In the genomic region with DNA sequence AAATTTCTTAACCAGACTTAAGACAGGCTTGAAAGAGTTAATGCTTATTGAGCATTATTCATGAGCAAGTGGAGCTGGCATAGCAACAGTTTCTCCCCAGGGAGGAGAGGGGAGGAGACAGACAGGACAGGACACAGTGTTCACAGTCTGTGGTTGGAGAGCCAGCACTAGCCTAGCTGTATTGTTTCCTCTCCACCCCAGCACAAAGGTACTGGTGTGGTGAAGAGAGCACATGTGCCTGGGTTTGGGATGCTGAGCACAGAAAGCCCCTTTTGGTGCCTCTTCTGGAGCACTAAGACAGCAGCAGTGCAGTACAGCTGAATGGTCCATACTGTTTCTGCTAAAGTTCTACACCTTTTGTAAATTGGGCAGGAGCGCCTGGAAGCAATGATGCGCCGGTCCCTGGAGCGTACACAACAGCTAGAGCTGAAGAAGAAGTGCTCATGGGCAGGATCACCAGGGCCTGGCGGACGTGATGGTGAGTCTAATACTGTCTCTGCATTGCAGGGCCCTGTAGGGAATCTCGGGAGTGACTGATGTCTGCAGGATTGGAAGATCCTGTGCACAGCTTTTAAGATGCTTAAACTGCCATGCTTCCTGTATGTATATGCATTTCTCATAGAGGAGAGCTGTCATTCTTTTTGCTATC, we compare ENCODE assay signal across 10 mouse cellular contexts. TPM values are rescaled to one million over a fixed set of nuclear protein-coding genes. Genes with fewer than 3 reads are reported as not detected.
DNase-seq lines count a peak whose midpoint lies in the region; ATAC-seq lines count a peak whose summit lies in the region.
"Had no signal": no experiment of that assay in that cellular context is flagged by ENCODE, and none has a peak within 500 bp of the region (broad histone marks: within the 10 kb centered on the region; RNA-seq: fewer than 3 reads in every experiment).

No protein-coding gene starts in this region.

- 41% methylated on average over 7 of the region's 7 CpGs for WGBS in embryonic facial prominence, embryonic 12.5 days
- 69% methylated on average over 7 of the region's 7 CpGs for WGBS in heart, embryonic 11.5 days (ENCODE audit: insufficient replicate concordance)

- ATAC-seq in embryonic facial prominence, embryonic 12.5 days (ENCODE audit: insufficient number of reproducible peaks, insufficient read depth, low FRiP score, low TSS enrichment): no peak
- no peak for ATAC-seq in heart, embryonic 11.5 days (replicated peaks; ENCODE audit: insufficient number of reproducible peaks, low FRiP score, low TSS enrichment)

- H3K36me3 ChIP-seq in embryonic facial prominence, embryonic 12.5 days: no peaks in the 10 kb centered on the region
- H3K36me3 ChIP-seq in heart, embryonic 11.5 days (ENCODE audit: control insufficient read depth, insufficient read depth, low read length): no peaks in the 10 kb centered on the region

- peak; percentile 8 to 10 for DNase-seq in left cerebral cortex, postnatal 14 days (ENCODE audit: low spot score in 2 of 2)
- DNase-seq in left cerebral cortex, adult 8-10 months (ENCODE audit: low spot score in 2 of 2): no peak
- DNase-seq in layer of hippocampus, adult 9-11 months: peak; percentile 12
- DNase-seq in retina, postnatal 1 day: peak; percentile 37
- no peak for DNase-seq in lung, postnatal 10 days
- DNase-seq in kidney, postnatal 36 days: no peak

- H3K4me3 ChIP-seq in embryonic facial prominence, embryonic 12.5 days: peak overlapping the region; percentile 13; the same call in 1 of the 2 replicates
- no peak overlapping the region for H3K4me3 ChIP-seq in heart, embryonic 11.5 days (ENCODE audit: low read depth, low read length)
- H3K4me3 ChIP-seq: erythroblast, embryonic 14.5 days had no signal

- H3K27ac ChIP-seq in embryonic facial prominence, embryonic 12.5 days: no peak overlapping the region
- H3K27ac ChIP-seq in heart, embryonic 11.5 days (ENCODE audit: low read depth, low read length): no peak overlapping the region
- H3K27ac ChIP-seq: kidney, postnatal 0 days had no signal

- intact Hi-C loops in left cerebral cortex, postnatal 14 days (cut with DNase I): no loop called here

- H3K4me1 ChIP-seq in embryonic facial prominence, embryonic 12.5 days: 0 out of 2 replicates have a peak, but pooled peaks cover 4% of the 10 kb centered on the region
- no peaks in the 10 kb centered on the region for H3K4me1 ChIP-seq in heart, embryonic 11.5 days (ENCODE audit: control insufficient read depth, insufficient read depth, low read length)

- H3K4me2 ChIP-seq in embryonic facial prominence, embryonic 12.5 days (replicated peaks): peak overlapping the region; percentile 21; the same call in 1 of the 2 replicates
- H3K4me2 ChIP-seq in heart, embryonic 11.5 days: no peak overlapping the region

- no peak overlapping the region for H3K9ac ChIP-seq in embryonic facial prominence, embryonic 12.5 days
- no peak overlapping the region for H3K9ac ChIP-seq in heart, embryonic 11.5 days (ENCODE audit: low read depth, low read length)

- H3K27me3 ChIP-seq in embryonic facial prominence, embryonic 12.5 days: no peaks in the 10 kb centered on the region
- no peaks in the 10 kb centered on the region for H3K27me3 ChIP-seq in heart, embryonic 11.5 days (ENCODE audit: control insufficient read depth, insufficient read depth, low read length)

- H3K9me3 ChIP-seq in embryonic facial prominence, embryonic 12.5 days: no peaks in the 10 kb centered on the region
- no peaks in the 10 kb centered on the region for H3K9me3 ChIP-seq in heart, embryonic 11.5 days (replicated peaks; ENCODE audit: control insufficient read depth, low read length)

RNA-seq across cellular contexts. Expression of a gene that starts 44.8 kb away (rescaled TPM):
- total RNA-seq in left cerebral cortex, postnatal 14 days (2021): 10 to 100 TPM; 91.2 to 96.2 TPM
- 100 to 1,000 TPM; 103 to 131 (median 112) TPM for total RNA-seq in left cerebral cortex, adult 8-10 months (2022)
- 5.9 and 6.7 TPM in 2 replicates for polyA plus RNA-seq in embryonic facial prominence, embryonic 12.5 days (2016; fragmentation: Nextera tagmentation; extraction: Ambion mirVana)
- 0.40 and 1.2 TPM in 2 replicates for polyA plus RNA-seq in heart, embryonic 11.5 days (2014; fragmentation: Nextera tagmentation; extraction: Ambion mirVana)
- polyA plus RNA-seq: erythroblast, embryonic 14.5 days had no signal

Comparison
In these comparisons a context has a peak if more than half of its experiments do, and no peak if none do; other contexts are left out.
1. DNase-seq: peak in left cerebral cortex, postnatal 14 days (2 of 2), layer of hippocampus, adult 9-11 months (single experiment) and retina, postnatal 1 day (single experiment); none in left cerebral cortex, adult 8-10 months (0 of 2), lung, postnatal 10 days (single experiment) and kidney, postnatal 36 days (0 of 2).